Mouse (Mus musculus) heart, embryonic 14.5 days (tissue): Measurements from ENCODE around the gene Tom1l2. TPM values are rescaled to one million over a fixed set of nuclear protein-coding genes. Genes with fewer than 3 reads are reported as not detected.

Experiments
- ATAC-seq: fragments of 200-750 bp; cut with Nextera tagmentation; 2 replicates; pipeline ENCODE4 v1.8.0; 2017; ENCODE audit warnings: low read depth, moderate TSS enrichment; ENCODE audit not compliant: insufficient number of reproducible peaks, insufficient read depth, low FRiP score
- H3K27ac ChIP-seq, 2 experiments: fragments of 200-500 bp in 1 of 2; fragments of 300-500 bp in 1 of 2; sonication (generic) in 1 of 2; replicated peaks in 1 of 2; 2 replicates each; pipeline ENCODE4 v1.5.1; 2012 to 2014; ENCODE audit warnings: low read depth in 2 of 2, low read length in 2 of 2, control low read depth in 1 of 2, mild to moderate bottlenecking in 1 of 2, mixed read lengths in 1 of 2; ENCODE audit not compliant: control insufficient read depth in 1 of 2, insufficient read depth in 1 of 2
- H3K27me3 ChIP-seq: fragments of 300-500 bp; sonication (generic); 2 replicates; pipeline ENCODE4 v1.6.1; 2014; ENCODE audit warnings: mild to moderate bottlenecking, low read length, control low read depth; ENCODE audit not compliant: control insufficient read depth, insufficient read depth
- H3K36me3 ChIP-seq: fragments of 300-500 bp; sonication (generic); 2 replicates; pipeline ENCODE4 v1.6.1; 2014; ENCODE audit warnings: mild to moderate bottlenecking, control low read depth, low read length, mixed read lengths; ENCODE audit not compliant: control insufficient read depth, insufficient read depth
- H3K4me1 ChIP-seq, 2 experiments: fragments of 200-500 bp in 1 of 2; fragments of 300-500 bp in 1 of 2; sonication (generic) in 1 of 2; 2 replicates each; pipeline ENCODE4 v1.6.1; 2012 to 2014; ENCODE audit warnings: low read length in 2 of 2, control low read depth in 1 of 2, mixed read lengths in 1 of 2; ENCODE audit not compliant: control insufficient read depth in 2 of 2, insufficient read depth in 2 of 2
- H3K4me2 ChIP-seq: fragments of 300-500 bp; sonication (generic); 2 replicates; pipeline ENCODE4 v1.6.1; 2014; ENCODE audit warnings: mild to moderate bottlenecking, low read length
- H3K4me3 ChIP-seq, 2 experiments: fragments of 200-500 bp in 1 of 2; fragments of 300-500 bp in 1 of 2; sonication (generic) in 1 of 2; 2 replicates each; pipeline ENCODE4 v1.5.1; 2012 to 2014; ENCODE audit warnings: low read length in 2 of 2, mild to moderate bottlenecking in 2 of 2, control low read depth in 1 of 2, low read depth in 1 of 2, moderate library complexity in 1 of 2; ENCODE audit not compliant: control insufficient read depth in 1 of 2, insufficient read depth in 1 of 2
- H3K9ac ChIP-seq: fragments of 300-500 bp; sonication (generic); 2 replicates; pipeline ENCODE4 v1.6.1; 2014; ENCODE audit warnings: mild to moderate bottlenecking, low read length
- H3K9me3 ChIP-seq: fragments of 300-500 bp; sonication (generic); 2 replicates; pipeline ENCODE4 v1.6.1; 2016; ENCODE audit warnings: low read length, control low read depth; ENCODE audit not compliant: control insufficient read depth
- WGBS: fragments of 180-500 bp; shearing (Covaris S2); extraction: QIAGEN DNeasy Blood & Tissue Kit; methylation state at CpG from one replicate; pipeline ENCODE4 v1.1.7; 2014; 5-methylcytosine and 5-hydroxymethylcytosine counted together
- polyA plus RNA-seq: library from polyadenylated mRNA; unstranded; fragments of >200 nt; fragmentation: Nextera tagmentation; extraction: Ambion mirVana; gene quantifications from 2 replicates; pipeline ENCODE4 v1.2.1, GENCODE M21; 2014

Gene Tom1l2
- polyA plus RNA-seq = 22.5 and 25.7 TPM in 2 replicates

DNA sequence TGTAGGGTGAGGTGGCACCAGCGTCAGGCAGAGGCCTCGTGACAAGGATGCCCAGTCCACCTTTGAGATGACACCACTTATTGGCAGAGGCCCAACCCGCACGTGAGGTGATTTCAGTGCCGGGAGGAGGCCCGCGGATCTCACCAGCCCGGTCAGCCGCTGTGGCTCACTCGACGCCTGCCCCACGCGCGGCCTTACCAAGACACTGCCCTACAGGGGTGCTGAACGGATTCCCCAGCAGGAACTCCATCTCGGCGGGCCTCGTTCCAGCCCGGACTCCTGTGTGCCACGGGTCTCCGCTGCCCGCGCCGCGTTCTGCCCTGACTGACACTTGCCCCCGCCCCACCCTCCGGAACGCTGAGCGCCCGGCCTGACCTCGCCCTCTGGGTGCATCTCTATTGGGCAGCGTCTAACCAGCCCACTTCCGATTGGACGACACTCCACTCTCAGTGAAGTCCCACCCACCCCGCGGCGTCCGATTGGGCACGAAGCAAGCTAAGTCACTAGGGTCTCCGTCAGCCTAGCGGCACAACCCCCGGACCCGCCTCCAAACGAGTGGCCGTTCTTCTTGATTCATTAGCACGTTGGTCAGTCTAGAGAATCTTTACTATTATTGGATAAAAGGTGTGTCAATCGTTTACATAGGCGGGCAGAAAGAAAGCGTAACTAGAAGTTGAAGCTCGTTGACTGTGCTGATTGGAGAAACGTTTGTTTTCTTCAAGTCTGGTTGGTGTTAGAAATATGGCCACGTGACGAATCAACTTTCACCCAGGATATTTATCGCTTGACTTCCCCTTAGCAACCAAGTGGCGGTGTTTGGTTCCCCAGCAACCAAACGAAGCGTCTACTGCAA is at the start of gene Tom1l2, which contains the start of gene Drc3:
TSS of gene Tom1l2 (minus strand) at position 347 of the 853 bp plus-strand sequence.
TSS of gene Drc3 (plus strand) at position 771 of the 853 bp plus-strand sequence.
- H3K36me3 ChIP-seq = no peaks in the 10 kb centered on the region
- under 1% methylated on average over 54 of the region's 57 CpGs for WGBS
- peak within 1 kb of the TSS; percentile 82 for H3K9ac ChIP-seq
- no peaks in the 10 kb centered on the region for H3K9me3 ChIP-seq
- peaks cover 0 to 16% of the 10 kb centered on the region in 2 experiments; a peak in 3 of 4 replicates for H3K4me1 ChIP-seq
- H3K4me3 ChIP-seq = peak within 1 kb of the TSS; percentile 79 to 83
- H3K4me2 ChIP-seq = peak within 1 kb of the TSS; percentile 81
- H3K27me3 ChIP-seq = no peaks in the 10 kb centered on the region
- ATAC-seq = peak; percentile 99
- H3K27ac ChIP-seq = peak within 1 kb of the TSS; percentile 84 to 89

DNA sequence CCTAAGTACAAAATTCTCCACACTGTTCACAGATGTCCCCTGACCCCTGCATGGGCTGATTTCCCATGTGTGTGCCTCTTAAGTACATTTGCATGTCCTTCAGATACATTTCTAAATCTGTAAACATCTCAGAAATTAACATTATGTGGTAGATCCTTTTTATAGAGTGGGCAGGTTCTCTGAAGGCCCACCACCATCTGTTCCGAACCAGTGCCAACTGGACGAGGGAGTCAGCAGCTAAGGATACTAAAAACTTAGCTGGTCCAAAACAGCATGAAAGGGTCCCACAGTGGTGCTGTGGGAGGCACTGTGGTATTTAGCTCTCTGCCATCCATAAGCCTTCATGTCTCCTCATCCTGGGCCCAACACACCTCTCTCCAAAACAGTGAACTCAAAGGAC is 44.5 kb upstream of the Tom1l2 start:
- Histone ChIP-seq H3K27me3 (no peaks in the 10 kb centered on the region), H3K27ac (no peak overlapping the region), H3K4me1 (peaks cover 0 to 5% of the 10 kb centered on the region in 2 experiments; a peak in 1 of 4 replicates), H3K4me2 (no peak overlapping the region), H3K9me3 (no peaks in the 10 kb centered on the region), H3K9ac (no peak overlapping the region), H3K36me3 (peaks cover 23% of the 10 kb centered on the region), H3K4me3 (no peak overlapping the region)
- 91% methylated on average over 2 of the region's 2 CpGs for WGBS
- no peak for ATAC-seq

DNA sequence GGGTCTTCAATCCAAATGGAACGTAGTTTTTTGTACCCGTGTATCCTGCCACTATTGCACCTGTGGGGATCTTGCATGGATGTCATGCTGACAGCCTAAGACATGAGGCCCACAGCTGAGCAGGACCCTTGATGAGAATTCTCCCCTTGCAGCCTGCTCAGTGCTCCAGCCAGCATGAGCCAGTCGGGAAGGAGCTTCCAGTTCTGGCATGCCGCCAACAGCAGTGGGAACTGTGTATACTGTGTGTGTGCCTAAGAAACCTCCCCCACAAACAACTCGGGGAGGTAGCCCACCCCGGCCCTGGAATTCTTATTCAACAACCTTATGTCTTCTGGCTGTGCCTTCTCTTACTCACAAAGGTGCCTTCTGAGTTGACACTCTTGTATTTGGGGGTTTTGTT is 43.8 kb upstream of the Tom1l2 start:
- no peak overlapping the region for H3K27ac ChIP-seq
- no peaks in the 10 kb centered on the region for H3K27me3 ChIP-seq
- peaks cover 0 to 5% of the 10 kb centered on the region in 2 experiments; a peak in 1 of 4 replicates for H3K4me1 ChIP-seq
- H3K36me3 ChIP-seq = peaks cover 16% of the 10 kb centered on the region
- WGBS = 57% methylated on average over 6 of the region's 6 CpGs
- H3K9ac ChIP-seq = no peak overlapping the region
- H3K4me3 ChIP-seq = no peak overlapping the region
- no peak overlapping the region for H3K4me2 ChIP-seq
- ATAC-seq = no peak
- H3K9me3 ChIP-seq = no peaks in the 10 kb centered on the region

DNA sequence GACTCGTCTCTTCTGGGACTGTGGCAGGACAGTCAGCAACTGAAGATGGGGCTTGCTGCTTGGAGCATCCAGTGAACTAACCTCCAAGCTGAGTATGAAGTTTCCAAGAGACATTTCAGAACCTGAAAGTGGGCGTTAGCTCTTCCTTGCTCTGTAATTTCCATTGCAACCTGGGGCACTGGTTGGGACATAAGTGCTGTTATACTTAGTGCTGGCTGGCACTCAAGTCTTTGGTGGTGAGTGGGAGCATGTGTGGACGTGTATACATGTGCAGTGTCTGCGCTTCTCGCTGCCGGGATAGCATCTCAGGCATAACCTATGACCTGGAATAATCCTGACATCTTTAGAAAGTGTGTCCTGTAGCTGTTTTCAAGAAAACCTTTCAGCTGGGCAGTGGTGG is 38.6 kb upstream of the Tom1l2 start:
- no peak overlapping the region for H3K4me3 ChIP-seq
- no peak overlapping the region for H3K4me2 ChIP-seq
- no peaks in the 10 kb centered on the region for H3K27me3 ChIP-seq
- no peaks in the 10 kb centered on the region for H3K36me3 ChIP-seq
- H3K27ac ChIP-seq = no peak overlapping the region
- no peak for ATAC-seq
- H3K9ac ChIP-seq = no peak overlapping the region
- WGBS = 81% methylated on average over 6 of the region's 6 CpGs
- no peaks in the 10 kb centered on the region for H3K9me3 ChIP-seq
- no peaks in the 10 kb centered on the region for H3K4me1 ChIP-seq

DNA sequence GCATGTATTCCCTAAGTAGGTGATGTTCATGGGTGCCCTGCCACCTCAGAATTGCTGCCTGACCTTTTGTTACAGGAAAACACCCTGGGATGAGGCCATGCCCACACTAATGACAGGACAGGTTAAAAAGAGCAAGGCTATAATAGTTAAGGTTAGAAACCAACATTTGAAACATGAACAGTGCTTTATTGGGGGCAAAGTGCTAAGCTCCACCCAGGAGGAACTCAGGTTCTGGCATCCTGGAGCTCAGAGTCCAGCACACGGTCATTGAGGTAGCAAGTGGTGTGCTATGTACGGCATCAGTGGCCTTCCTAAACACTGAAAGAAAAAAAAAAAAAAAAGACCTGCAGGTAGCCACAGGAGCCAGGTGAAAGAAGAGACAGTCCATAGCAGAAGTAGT is 35.2 kb upstream of the Tom1l2 start:
- Histone ChIP-seq H3K36me3 (no peaks in the 10 kb centered on the region), H3K4me3 (no peak overlapping the region), H3K4me1 (peaks cover 4% of the 10 kb centered on the region in 2 experiments; a peak in 2 of 4 replicates), H3K9ac (no peak overlapping the region), H3K27ac (no peak overlapping the region), H3K4me2 (no peak overlapping the region), H3K9me3 (no peaks in the 10 kb centered on the region), H3K27me3 (no peaks in the 10 kb centered on the region)
- no peak for ATAC-seq
- WGBS = 75% methylated on average over 2 of the region's 2 CpGs

DNA sequence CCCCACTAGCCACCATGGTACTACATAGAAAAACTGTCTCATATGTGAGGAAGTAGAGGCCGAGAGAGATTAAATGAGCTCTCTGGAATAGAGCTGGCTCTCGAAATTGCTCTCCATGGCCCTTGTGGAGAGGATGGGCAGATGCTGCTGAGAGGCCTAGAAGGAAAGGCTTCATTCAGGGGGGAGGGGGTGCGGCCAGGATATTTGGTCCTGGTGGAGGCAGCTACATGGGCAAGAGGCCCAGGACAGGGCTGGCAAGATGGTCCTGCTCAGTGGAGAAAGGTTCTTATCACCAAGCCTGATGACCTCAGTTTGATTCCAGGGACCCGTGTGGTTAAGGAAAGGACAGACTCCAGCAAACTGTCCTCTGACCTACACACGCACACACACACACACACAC is 33.2 kb upstream of the Tom1l2 start:
- ATAC-seq = no peak
- H3K4me3 ChIP-seq = no peak overlapping the region
- no peaks in the 10 kb centered on the region for H3K27me3 ChIP-seq
- no peaks in the 10 kb centered on the region for H3K36me3 ChIP-seq
- no peak overlapping the region for H3K9ac ChIP-seq
- H3K4me2 ChIP-seq = no peak overlapping the region
- no peak overlapping the region for H3K27ac ChIP-seq
- peaks cover 4% of the 10 kb centered on the region in 2 experiments; a peak in 2 of 4 replicates for H3K4me1 ChIP-seq
- 64% methylated on average over 5 of the region's 5 CpGs for WGBS
- H3K9me3 ChIP-seq = no peaks in the 10 kb centered on the region

DNA sequence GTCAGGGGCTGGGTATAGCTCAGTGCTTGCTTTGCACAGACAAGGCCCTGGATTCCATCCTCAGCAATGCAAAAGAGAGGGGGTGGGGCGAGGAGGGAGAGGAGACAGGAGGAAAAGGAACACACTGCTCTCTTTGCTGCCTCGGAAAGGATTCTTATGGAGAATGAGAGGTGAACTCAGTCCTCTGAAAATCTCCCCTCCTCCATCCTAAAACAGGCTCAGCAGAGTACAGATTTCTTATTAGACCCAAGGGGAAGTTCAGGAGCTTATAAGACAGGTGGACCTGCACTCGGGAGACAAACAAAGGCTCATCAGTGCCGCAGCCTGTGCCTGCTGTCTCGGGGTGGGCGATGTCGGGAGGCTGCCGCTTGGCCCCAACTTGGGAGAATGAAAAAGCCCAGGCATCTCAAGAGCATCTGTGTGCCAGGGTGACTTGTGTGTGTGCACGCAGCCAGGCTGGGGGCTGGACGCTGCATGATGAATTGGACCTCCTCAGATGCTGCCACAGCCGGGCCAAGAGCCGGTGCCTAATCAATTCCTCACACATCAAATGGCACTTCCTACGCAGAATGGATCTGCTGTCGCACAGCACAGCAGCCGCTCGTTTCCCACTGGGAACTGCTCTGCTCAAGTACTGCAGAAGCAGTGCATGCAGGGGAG is 32.2 kb upstream of the Tom1l2 start:
- Histone ChIP-seq H3K27me3 (no peaks in the 10 kb centered on the region), H3K9ac (no peak overlapping the region), H3K4me1 (peaks cover 4% of the 10 kb centered on the region in 2 experiments; a peak in 2 of 4 replicates), H3K9me3 (no peaks in the 10 kb centered on the region), H3K27ac (no peak overlapping the region), H3K36me3 (no peaks in the 10 kb centered on the region), H3K4me2 (peak overlapping the region; percentile 18; the same call in 1 of the 2 replicates), H3K4me3 (no peak overlapping the region)
- ATAC-seq = no peak
- WGBS = 9% methylated on average over 16 of the region's 16 CpGs
